Mouse (Mus musculus) CH12F3 (cell line): ENCODE data around the gene Psme3.

ENCODE experiments used
- in situ Hi-C: fragments of 300-500 bp; cut with MboI; formaldehyde crosslinking; loops from 2 replicates; pipeline ENCODE4 v1.14.3; 2020; ENCODE audit warnings: low sequenced_read_pairs

Gene Psme3

GRCm38 (mm10) chr11:101315665-101316500, at the start of gene Psme3:
TSS of gene Psme3 (plus strand) at chr11:101316213.
- in situ Hi-C loops: no loop called here

GRCm38 (mm10) chr11:101269577-101270116, 46.4 kb upstream of the Psme3 start:
- in situ Hi-C loops: no loop called here

- in situ Hi-C loops: no loop called here
Measured at GRCm38 (mm10) chr11:101272446-101272845, 43.6 kb upstream of the Psme3 start.

- in situ Hi-C loops: no loop called here
Measured at GRCm38 (mm10) chr11:101275309-101275708, 40.7 kb upstream of the Psme3 start.

GRCm38 (mm10) chr11:101276319-101277070, 39.5 kb upstream of the Psme3 start:
- in situ Hi-C loops: no loop called here

- in situ Hi-C loops: no loop called here
Measured at GRCm38 (mm10) chr11:101277381-101278222, 38.4 kb upstream of the Psme3 start.

- in situ Hi-C loops: no loop called here
Measured at GRCm38 (mm10) chr11:101278223-101279192, 37.5 kb upstream of the Psme3 start, which contains the start of the genes Cntd1 and Coa3. TSS of gene Cntd1 (plus strand) at chr11:101279012. TSS of gene Coa3 (minus strand) at chr11:101279114.

GRCm38 (mm10) chr11:101279193-101279569, 36.8 kb upstream of the Psme3 start:
- in situ Hi-C loops: no loop called here

- in situ Hi-C loops: no loop called here
Measured at GRCm38 (mm10) chr11:101280837-101281236, 35.2 kb upstream of the Psme3 start.

- in situ Hi-C loops: no loop called here
Measured at GRCm38 (mm10) chr11:101282896-101283295, 33.1 kb upstream of the Psme3 start.

- in situ Hi-C loops: no loop called here
Measured at GRCm38 (mm10) chr11:101283805-101284204, 32.2 kb upstream of the Psme3 start.

GRCm38 (mm10) chr11:101287306-101287705, 28.7 kb upstream of the Psme3 start:
- in situ Hi-C loops: no loop called here

- in situ Hi-C loops: no loop called here
Measured at GRCm38 (mm10) chr11:101291231-101291630, 24.8 kb upstream of the Psme3 start.

- in situ Hi-C loops: no loop called here
Measured at GRCm38 (mm10) chr11:101295191-101295590, 20.8 kb upstream of the Psme3 start.

- in situ Hi-C loops: no loop called here
Measured at GRCm38 (mm10) chr11:101300881-101301280, 15.1 kb upstream of the Psme3 start.

GRCm38 (mm10) chr11:101301299-101302003, 14.6 kb upstream of the Psme3 start:
- in situ Hi-C loops: no loop called here

GRCm38 (mm10) chr11:101302004-101302798, 13.8 kb upstream of the Psme3 start, which contains the start of gene Becn1:
TSS of gene Becn1 (minus strand) at chr11:101302286.
- in situ Hi-C loops: no loop called here

- in situ Hi-C loops: no loop called here
Measured at GRCm38 (mm10) chr11:101307744-101308143, 8.3 kb upstream of the Psme3 start.
